Mouse (Mus musculus): ENCODE measurements around the gene Gprc5d. TPM values are rescaled to one million over a fixed set of nuclear protein-coding genes. Genes with fewer than 3 reads are reported as not detected.

The Gprc5d gene
- polyA plus RNA-seq, 1 experiment from 2014 or later: not detected

- no peaks in the 10 kb centered on the region for H3K36me3 ChIP-seq (replicated peaks)
- no peaks in the 10 kb centered on the region for H3K9me3 ChIP-seq
- ATAC-seq (ENCODE audit: low FRiP score): no peak
- WGBS: 91% methylated on average over 7 of the region's 7 CpGs
- H3K9ac ChIP-seq: no peak overlapping the region
- no peaks in the 10 kb centered on the region for H3K27me3 ChIP-seq
- no peak overlapping the region for H3K27ac ChIP-seq
- no peak overlapping the region for H3K4me2 ChIP-seq
- H3K4me1 ChIP-seq: peaks cover 10% of the 10 kb centered on the region
- no peak overlapping the region for H3K4me3 ChIP-seq (replicated peaks)
Measured at GRCm38 (mm10) chr6:135133086-135133485, 15.0 kb upstream of the Gprc5d start.

DNA sequence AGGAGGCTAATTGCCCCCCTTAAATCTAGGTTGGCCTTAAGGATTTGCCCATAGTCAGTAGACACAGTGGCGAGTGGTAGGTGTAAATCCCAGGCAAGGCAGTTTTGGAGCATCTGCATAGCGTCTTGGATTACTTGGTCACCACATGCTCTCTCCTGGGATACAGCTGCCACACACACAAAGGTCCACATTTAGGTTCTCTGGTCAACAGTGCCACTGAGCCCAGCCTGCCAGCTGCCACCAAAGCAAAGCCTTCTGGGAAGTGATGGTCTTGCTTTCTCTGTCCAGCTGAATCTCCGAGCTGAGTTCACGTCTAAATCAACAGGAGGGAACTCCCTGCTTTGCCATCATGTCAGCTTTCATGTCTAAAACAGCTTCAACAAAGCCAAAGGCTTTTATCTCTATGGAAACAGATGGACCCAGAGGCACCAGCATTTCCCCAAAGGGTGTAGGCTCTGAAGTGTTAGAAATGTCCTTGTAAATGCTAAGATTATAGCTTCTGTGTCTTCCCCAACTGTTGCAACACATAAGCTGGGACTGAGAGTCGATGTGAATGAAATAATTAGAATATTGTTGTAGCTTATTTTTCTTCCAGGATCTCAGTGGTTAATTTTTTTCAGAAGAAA is 6.8 kb upstream of the Gprc5d start:
- no peaks in the 10 kb centered on the region for H3K9me3 ChIP-seq
- H3K36me3 ChIP-seq (replicated peaks): no peaks in the 10 kb centered on the region
- no peak for ATAC-seq (ENCODE audit: low FRiP score)
- H3K9ac ChIP-seq: no peak overlapping the region
- peaks cover 4% of the 10 kb centered on the region; the same call in 1 of the 2 replicates for H3K4me1 ChIP-seq
- H3K4me3 ChIP-seq (replicated peaks): no peak overlapping the region
- no peaks in the 10 kb centered on the region for H3K27me3 ChIP-seq
- H3K27ac ChIP-seq: no peak overlapping the region
- H3K4me2 ChIP-seq: no peak overlapping the region
- 73% methylated on average over 5 of the region's 5 CpGs for WGBS

- no peaks in the 10 kb centered on the region for H3K36me3 ChIP-seq (replicated peaks)
- H3K9me3 ChIP-seq: no peaks in the 10 kb centered on the region
- 96% methylated on average over 8 of the region's 8 CpGs for WGBS
- ATAC-seq (ENCODE audit: low FRiP score): no peak
- H3K4me1 ChIP-seq: peaks cover 12% of the 10 kb centered on the region
- no peaks in the 10 kb centered on the region for H3K27me3 ChIP-seq
- no peak overlapping the region for H3K9ac ChIP-seq
- H3K4me2 ChIP-seq: no peak overlapping the region
- H3K4me3 ChIP-seq (replicated peaks): no peak overlapping the region
- no peak overlapping the region for H3K27ac ChIP-seq
Measured at GRCm38 (mm10) chr6:135116479-135116878, 1.6 kb downstream of the Gprc5d start.

DNA sequence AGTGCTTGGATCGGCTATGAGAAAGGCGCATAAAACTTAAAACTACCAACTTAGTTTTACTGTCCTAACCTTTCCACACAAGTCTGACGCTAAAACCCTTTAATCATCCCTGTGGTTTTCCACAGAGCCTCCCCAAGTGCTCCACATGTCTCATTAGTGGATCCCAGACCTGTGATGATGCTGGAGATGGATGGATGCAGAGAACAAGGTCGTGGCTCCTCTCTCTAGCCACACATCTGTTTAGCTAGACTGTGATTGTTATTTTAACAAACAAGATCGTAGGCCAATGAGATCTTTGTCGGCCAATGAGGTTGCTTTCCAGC is 5.0 kb downstream of the Gprc5d start:
- Histone ChIP-seq H3K4me3 (replicated peaks) (no peak overlapping the region), H3K36me3 (replicated peaks) (no peaks in the 10 kb centered on the region), H3K4me2 (no peak overlapping the region), H3K4me1 (peaks cover 12% of the 10 kb centered on the region), H3K9ac (no peak overlapping the region), H3K27ac (no peak overlapping the region), H3K27me3 (no peaks in the 10 kb centered on the region), H3K9me3 (no peaks in the 10 kb centered on the region)
- 22% methylated on average over 6 of the region's 6 CpGs for WGBS
- ATAC-seq (ENCODE audit: low FRiP score): no peak

DNA sequence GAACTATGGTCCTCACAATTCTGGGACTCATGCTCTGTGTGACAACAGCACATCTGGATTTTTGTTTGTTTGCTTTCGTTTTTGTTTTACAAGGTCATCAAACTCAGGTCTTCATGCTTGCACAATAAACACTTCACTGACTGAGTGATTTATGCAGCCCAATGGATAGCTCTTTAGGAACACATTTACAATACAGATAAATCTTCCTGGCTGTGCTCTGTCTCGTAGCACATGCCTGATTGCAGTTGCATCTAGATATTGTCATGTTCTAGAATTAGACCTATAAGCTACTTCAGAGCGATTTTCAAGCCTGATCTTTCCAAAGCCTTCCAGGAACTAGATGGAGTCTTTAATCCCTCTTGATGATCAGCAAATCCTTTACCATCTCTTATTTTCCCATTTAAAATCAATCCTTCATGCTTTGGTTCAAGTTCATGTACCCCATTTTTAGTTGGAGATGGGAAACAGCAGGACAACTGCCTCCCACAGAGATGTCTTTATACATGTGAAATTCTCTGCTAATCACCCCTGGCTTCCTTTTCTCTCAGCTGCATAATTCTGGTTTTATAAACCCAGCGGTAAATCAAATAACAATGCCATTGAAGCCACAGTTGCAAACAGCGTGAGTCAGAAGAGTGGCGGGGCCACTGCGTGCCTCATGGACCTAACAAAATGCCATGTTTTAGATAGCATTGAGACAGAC is 5.5 kb downstream of the Gprc5d start:
- Histone ChIP-seq H3K4me3 (replicated peaks) (no peak overlapping the region), H3K27me3 (no peaks in the 10 kb centered on the region), H3K36me3 (replicated peaks) (no peaks in the 10 kb centered on the region), H3K4me1 (peaks cover 12% of the 10 kb centered on the region), H3K9ac (no peak overlapping the region), H3K4me2 (no peak overlapping the region), H3K9me3 (no peaks in the 10 kb centered on the region), H3K27ac (no peak overlapping the region)
- no peak for ATAC-seq (ENCODE audit: low FRiP score)
- WGBS: 17% methylated on average over 7 of the region's 7 CpGs

DNA sequence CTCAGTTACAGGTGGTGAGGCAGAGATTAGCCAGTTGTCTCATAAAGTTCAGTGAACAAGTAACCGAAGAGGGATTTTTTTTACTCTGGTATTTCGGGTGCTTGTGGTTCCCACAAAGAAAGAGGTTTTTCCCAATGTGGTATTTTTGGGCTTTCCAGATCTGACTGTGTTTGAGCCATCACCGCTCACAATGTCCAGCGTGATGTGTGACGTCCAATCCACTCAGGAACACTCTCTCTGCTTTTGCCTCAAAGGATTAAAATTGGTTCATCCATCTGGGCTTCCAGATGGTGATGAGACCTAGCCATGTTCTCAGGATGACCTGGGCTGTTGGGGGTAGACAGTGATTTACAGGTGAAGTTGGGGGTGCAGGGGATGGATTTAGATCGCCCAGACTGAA is 11.1 kb downstream of the Gprc5d start:
- no peak for ATAC-seq (ENCODE audit: low FRiP score)
- Histone ChIP-seq H3K27ac (no peak overlapping the region), H3K4me1 (peaks cover 5% of the 10 kb centered on the region; the same call in 1 of the 2 replicates), H3K27me3 (peaks cover 4% of the 10 kb centered on the region; the same call in 1 of the 2 replicates), H3K9ac (no peak overlapping the region), H3K4me2 (no peak overlapping the region), H3K4me3 (replicated peaks) (no peak overlapping the region), H3K9me3 (no peaks in the 10 kb centered on the region), H3K36me3 (replicated peaks) (no peaks in the 10 kb centered on the region)
- 91% methylated on average over 6 of the region's 6 CpGs for WGBS

- Histone ChIP-seq H3K9me3 (no peaks in the 10 kb centered on the region), H3K4me1 (peaks cover 5% of the 10 kb centered on the region; the same call in 1 of the 2 replicates), H3K27ac (no peak overlapping the region), H3K27me3 (peaks cover 4% of the 10 kb centered on the region; the same call in 1 of the 2 replicates), H3K4me3 (replicated peaks) (no peak overlapping the region), H3K4me2 (no peak overlapping the region), H3K36me3 (replicated peaks) (no peaks in the 10 kb centered on the region), H3K9ac (no peak overlapping the region)
- no peak for ATAC-seq (ENCODE audit: low FRiP score)
- 87% methylated on average over 5 of the region's 5 CpGs for WGBS
Measured at GRCm38 (mm10) chr6:135102736-135103303, 15.3 kb downstream of the Gprc5d start.

DNA sequence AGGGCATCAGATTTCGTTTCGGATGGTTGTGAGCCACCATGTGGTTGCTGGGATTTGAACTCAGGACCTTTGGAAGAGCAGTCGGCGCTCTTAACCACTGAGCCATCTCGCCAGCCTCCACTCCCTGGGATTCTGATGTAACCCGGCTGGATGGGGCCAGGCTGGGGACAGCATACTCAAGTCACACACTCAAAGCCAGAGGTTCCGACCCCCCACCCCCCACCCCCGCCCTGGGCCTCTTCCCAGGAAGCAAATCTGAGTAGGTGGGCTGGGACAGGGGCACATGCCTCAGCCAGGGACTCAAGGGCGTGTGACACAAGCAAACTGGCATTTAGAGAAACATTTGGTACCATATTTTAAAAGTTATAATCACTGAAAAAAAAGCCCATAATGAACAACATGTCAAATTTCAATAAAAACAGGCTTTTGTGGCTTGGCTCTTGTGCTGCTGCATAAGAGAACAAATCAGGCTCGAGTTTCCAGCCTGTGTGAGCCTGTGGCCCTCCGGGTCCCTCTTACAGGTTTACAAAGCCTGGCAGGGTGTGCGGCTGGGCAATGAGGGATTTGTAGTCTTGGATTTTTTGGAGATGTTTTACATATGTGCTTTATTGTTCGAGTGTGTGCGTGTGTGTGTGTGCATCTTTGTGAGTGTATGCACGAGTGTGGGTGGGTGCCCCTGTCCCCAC is 17.2 kb downstream of the Gprc5d start:
- Histone ChIP-seq H3K9ac (no peak overlapping the region), H3K27ac (no peak overlapping the region), H3K36me3 (replicated peaks) (no peaks in the 10 kb centered on the region), H3K27me3 (peaks cover 4% of the 10 kb centered on the region; the same call in 1 of the 2 replicates), H3K9me3 (no peaks in the 10 kb centered on the region), H3K4me1 (peaks cover 5% of the 10 kb centered on the region; the same call in 1 of the 2 replicates), H3K4me2 (no peak overlapping the region), H3K4me3 (replicated peaks) (no peak overlapping the region)
- ATAC-seq (ENCODE audit: low FRiP score): no peak
- WGBS: 81% methylated on average over 15 of the region's 15 CpGs

GRCm38 (mm10) chr6:135092798-135093470 is 25.1 kb downstream of the Gprc5d start:
- no peaks in the 10 kb centered on the region for H3K36me3 ChIP-seq (replicated peaks)
- peaks cover 3% of the 10 kb centered on the region for H3K4me1 ChIP-seq
- no peaks in the 10 kb centered on the region for H3K9me3 ChIP-seq
- 87% methylated on average over 12 of the region's 12 CpGs for WGBS
- H3K27me3 ChIP-seq: no peaks in the 10 kb centered on the region
- ATAC-seq (ENCODE audit: low FRiP score): 0 out of 2 replicates have a peak, but pooled peaks have one; percentile 27
- H3K9ac ChIP-seq: no peak overlapping the region
- no peak overlapping the region for H3K4me3 ChIP-seq (replicated peaks)
- H3K27ac ChIP-seq: no peak overlapping the region
- no peak overlapping the region for H3K4me2 ChIP-seq

- Histone ChIP-seq H3K9ac (no peak overlapping the region), H3K27ac (no peak overlapping the region), H3K4me1 (peaks cover 5% of the 10 kb centered on the region), H3K27me3 (no peaks in the 10 kb centered on the region), H3K4me2 (no peak overlapping the region), H3K9me3 (no peaks in the 10 kb centered on the region), H3K36me3 (replicated peaks) (no peaks in the 10 kb centered on the region), H3K4me3 (replicated peaks) (no peak overlapping the region)
- 83% methylated on average over 4 of the region's 4 CpGs for WGBS
- no peak for ATAC-seq (ENCODE audit: low FRiP score)
Measured at GRCm38 (mm10) chr6:135090661-135091060, 27.4 kb downstream of the Gprc5d start.

DNA sequence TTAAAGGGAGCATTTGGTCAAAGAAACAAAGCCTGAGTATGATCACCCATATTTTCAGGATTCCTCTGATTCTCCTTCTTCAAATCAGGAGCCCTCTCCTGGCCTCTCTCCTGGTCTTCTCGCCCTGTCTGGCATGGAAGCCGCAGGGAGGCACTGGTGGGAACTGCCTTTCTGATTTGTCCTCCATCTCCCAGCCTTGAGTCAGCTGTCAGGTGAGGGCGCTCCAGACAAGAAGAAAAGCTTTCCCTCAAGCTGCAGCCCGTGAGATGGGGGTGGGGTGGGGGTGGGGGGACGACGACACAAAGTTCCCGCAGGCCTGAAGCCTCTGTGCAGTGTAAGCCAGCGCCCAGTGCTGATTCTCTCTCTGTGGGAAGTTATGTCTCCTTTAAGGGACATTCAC is 28.3 kb downstream of the Gprc5d start:
- peaks cover 5% of the 10 kb centered on the region for H3K4me1 ChIP-seq
- no peak overlapping the region for H3K9ac ChIP-seq
- ATAC-seq (ENCODE audit: low FRiP score): no peak
- no peak overlapping the region for H3K4me2 ChIP-seq
- H3K27ac ChIP-seq: no peak overlapping the region
- no peaks in the 10 kb centered on the region for H3K9me3 ChIP-seq
- H3K36me3 ChIP-seq (replicated peaks): no peaks in the 10 kb centered on the region
- no peak overlapping the region for H3K4me3 ChIP-seq (replicated peaks)
- no peaks in the 10 kb centered on the region for H3K27me3 ChIP-seq
- 20% methylated on average over 8 of the region's 8 CpGs for whole genome bisulfite sequencing
